Mouse (Mus musculus): ENCODE results near the gene Ncbp1.

DNA sequence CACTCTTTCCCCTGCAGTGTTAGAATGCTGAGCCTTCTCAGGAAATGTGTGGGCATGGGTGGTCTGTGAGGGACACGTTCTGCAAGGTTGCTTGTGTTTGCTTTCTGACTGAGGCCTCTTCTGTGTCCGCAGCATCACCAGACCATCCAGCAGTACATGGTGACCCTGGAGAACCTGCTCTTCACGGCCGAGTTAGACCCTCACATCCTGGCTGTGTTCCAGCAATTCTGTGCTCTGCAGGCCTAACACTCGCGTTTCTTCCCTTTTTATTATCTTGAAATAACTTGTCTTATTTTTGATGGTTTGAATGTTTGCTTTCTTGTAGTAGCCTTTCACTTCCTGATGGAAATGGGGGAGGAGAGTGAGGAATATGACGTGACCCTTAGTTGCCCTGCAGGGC is 33.3 kb downstream of the Ncbp1 start:
- TF ChIP-seq CTCF (IDR thresholded peaks at IDR 0.05; ENCODE audit: extremely low read depth, insufficient read length, insufficient replicate concordance, low read depth, low read length) (no peak), POLR2A (IDR thresholded peaks at IDR 0.05; ENCODE audit: low read depth, low read length) (no peak)

All from small intestine, adult 2 months (tissue).